Mouse (Mus musculus) intestine, embryonic 14.5 days (tissue): ENCODE results near the gene Luc7l3. TPM values are rescaled to one million over a fixed set of nuclear protein-coding genes. Genes with fewer than 3 reads are reported as not detected.

Source experiments
- ATAC-seq: fragments of 200-750 bp; cut with Nextera tagmentation; replicated peaks from 2 replicates; pipeline ENCODE4 v1.8.0; 2017; ENCODE audit warnings: low read depth, moderate number of reproducible peaks, moderate TSS enrichment, moderate library complexity; ENCODE audit not compliant: low FRiP score, low TSS enrichment
- DNase-seq: peaks from one replicate; pipeline ENCODE4 v3.0.0-alpha.2; 2018; ENCODE audit warnings: low spot score
- H3K27ac ChIP-seq: fragments of 300-500 bp; sonication (generic); 2 replicates; pipeline ENCODE4 v1.5.1; 2014; ENCODE audit warnings: low read depth, mild to moderate bottlenecking, control low read depth
- H3K27me3 ChIP-seq: fragments of 300-500 bp; sonication (generic); replicated peaks from 2 replicates; pipeline ENCODE4 v1.6.1; 2014; ENCODE audit warnings: low read length, control low read depth; ENCODE audit not compliant: control insufficient read depth, insufficient read depth
- H3K36me3 ChIP-seq: fragments of 300-500 bp; sonication (generic); 2 replicates; pipeline ENCODE4 v1.6.1; 2014; ENCODE audit warnings: low read length, control low read depth; ENCODE audit not compliant: control insufficient read depth, insufficient read depth
- H3K4me1 ChIP-seq: fragments of 300-500 bp; sonication (generic); replicated peaks from 2 replicates; pipeline ENCODE4 v1.6.1; 2014; ENCODE audit warnings: low read length, control low read depth, mixed read lengths; ENCODE audit not compliant: control insufficient read depth, insufficient read depth
- H3K4me2 ChIP-seq: fragments of 300-500 bp; sonication (generic); 2 replicates; pipeline ENCODE4 v1.6.1; 2014; ENCODE audit warnings: low read length
- H3K4me3 ChIP-seq: fragments of 300-500 bp; sonication (generic); 2 replicates; pipeline ENCODE4 v1.5.1; 2014; ENCODE audit warnings: low read depth, low read length, control low read depth, mixed read lengths
- H3K9ac ChIP-seq: fragments of 300-500 bp; sonication (generic); 2 replicates; pipeline ENCODE4 v1.6.1; 2014; ENCODE audit warnings: mild to moderate bottlenecking, low read length
- H3K9me3 ChIP-seq: fragments of 300-500 bp; sonication (generic); 2 replicates; pipeline ENCODE4 v1.6.1; 2016; ENCODE audit warnings: low read length, control low read depth; ENCODE audit not compliant: control insufficient read depth
- WGBS: fragments of 180-500 bp; shearing (Covaris S2); extraction: QIAGEN DNeasy Blood & Tissue Kit; methylation state at CpG from one replicate; pipeline ENCODE4 v1.1.7; 2014; 5-methylcytosine and 5-hydroxymethylcytosine counted together
- polyA plus RNA-seq: library from polyadenylated mRNA; unstranded; fragments of >200 nt; fragmentation: Nextera tagmentation; extraction: Ambion mirVana; gene quantifications from 2 replicates; pipeline ENCODE4 v1.2.1, GENCODE M21; 2014

Luc7l3 gene
- polyA plus RNA-seq, 1 experiment from 2014 or later: 89.6 TPM

DNA sequence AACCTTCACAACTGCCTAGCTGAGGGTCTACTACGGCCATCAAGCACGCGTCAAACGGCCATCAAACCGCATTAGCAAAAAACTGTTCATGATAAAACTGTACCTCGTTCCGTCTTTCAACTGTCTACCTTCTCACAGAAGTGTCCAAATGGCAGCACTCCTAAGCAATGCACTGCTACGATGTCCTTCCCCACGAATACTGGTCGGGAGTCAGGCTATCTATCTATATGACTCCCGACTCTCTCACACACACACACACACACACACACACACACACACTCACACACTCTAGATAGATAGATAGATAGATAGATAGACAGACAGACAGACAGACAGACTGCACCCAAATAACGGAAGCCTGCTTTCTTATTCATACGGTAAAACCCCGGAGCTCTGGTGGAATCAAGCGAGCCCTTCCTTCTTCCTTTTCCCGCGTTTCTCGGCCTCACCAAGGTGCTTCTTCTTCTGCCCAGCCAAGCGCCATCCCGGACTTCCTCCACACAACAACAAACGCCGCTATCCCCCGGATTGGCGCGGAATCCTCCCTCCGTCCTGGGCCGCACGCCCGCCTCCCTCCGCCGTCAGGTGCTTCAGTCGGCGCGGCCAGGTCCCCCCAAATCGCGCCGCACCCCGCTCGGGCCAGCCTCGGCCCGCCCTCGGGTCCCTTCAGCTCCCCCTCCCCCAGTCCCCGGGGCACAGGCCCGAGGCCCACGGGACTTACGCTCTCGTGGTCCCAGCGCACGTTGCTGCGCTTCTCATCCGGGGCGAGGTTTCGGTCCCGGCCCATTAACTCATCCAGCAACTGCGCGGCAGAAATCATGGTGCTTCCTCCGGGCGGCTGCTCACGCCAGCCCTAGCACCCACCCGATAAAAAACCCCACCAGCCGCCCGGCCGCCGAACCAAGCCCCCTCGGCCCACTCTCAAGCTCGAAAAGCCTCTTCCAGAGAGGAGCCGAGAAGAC lies 538 bp downstream of the Luc7l3 start:
- DNase-seq (peak; percentile 60), ATAC-seq (peak; percentile 62)
- Histone ChIP-seq H3K36me3 (peaks cover 8% of the 10 kb centered on the region; the same call in 1 of the 2 replicates), H3K9me3 (no peaks in the 10 kb centered on the region), H3K9ac (peak overlapping the region; percentile 100), H3K27me3 (no peaks in the 10 kb centered on the region), H3K4me2 (peak overlapping the region; percentile 81), H3K4me3 (peak overlapping the region; percentile 89), H3K4me1 (peaks cover 21% of the 10 kb centered on the region), H3K27ac (peak overlapping the region; percentile 97)
- under 1% methylated on average over 67 of the region's 67 CpGs for WGBS

DNA sequence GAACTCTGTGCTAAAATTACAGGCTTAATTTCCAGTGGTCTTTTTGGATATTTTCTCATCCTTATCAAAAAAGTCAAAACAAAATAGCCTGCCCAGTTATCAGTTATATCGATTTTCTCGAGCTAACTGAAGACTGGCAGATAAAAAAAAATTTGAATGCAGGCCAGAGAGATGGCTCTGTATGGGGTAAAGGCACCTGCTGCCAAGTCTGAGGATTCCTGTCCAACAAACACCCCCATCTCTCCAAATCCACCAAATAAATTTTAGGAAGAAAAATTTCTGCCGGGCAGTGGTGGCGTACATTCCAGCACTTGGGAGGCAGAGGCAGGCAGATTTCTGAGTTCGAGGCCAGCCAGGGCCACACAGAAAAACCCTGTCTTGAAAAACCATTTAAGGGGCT lies 3.7 kb downstream of the Luc7l3 start:
- 81% methylated on average over 5 of the region's 5 CpGs for WGBS
- peaks cover 8% of the 10 kb centered on the region; the same call in 1 of the 2 replicates for H3K36me3 ChIP-seq
- peaks cover 35% of the 10 kb centered on the region for H3K4me1 ChIP-seq
- no peak overlapping the region for H3K9ac ChIP-seq
- DNase-seq (no peak), ATAC-seq (no peak)
- no peak overlapping the region for H3K4me2 ChIP-seq
- H3K9me3 ChIP-seq: no peaks in the 10 kb centered on the region
- H3K4me3 ChIP-seq: no peak overlapping the region
- no peaks in the 10 kb centered on the region for H3K27me3 ChIP-seq
- no peak overlapping the region for H3K27ac ChIP-seq

DNA sequence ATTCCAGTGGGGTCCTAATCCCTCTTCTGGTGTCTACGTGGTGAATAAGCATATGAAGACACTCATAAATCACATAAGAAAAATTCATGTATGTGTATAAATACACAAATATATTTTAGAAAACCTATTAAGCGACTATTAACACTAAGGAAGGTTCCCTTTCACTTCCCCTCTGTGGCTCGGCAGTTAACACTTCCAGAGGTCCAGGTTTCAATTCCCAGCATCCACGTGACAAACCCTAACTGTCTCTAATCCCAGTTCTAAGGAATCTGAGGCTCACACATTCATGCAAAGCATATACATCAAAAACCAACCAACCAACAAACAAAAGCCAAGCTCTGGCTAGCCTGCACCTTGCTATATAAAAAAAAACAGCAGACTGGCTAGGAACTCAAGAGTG lies 4.3 kb downstream of the Luc7l3 start:
- Histone ChIP-seq H3K4me3 (no peak overlapping the region), H3K4me1 (peaks cover 35% of the 10 kb centered on the region)

DNA sequence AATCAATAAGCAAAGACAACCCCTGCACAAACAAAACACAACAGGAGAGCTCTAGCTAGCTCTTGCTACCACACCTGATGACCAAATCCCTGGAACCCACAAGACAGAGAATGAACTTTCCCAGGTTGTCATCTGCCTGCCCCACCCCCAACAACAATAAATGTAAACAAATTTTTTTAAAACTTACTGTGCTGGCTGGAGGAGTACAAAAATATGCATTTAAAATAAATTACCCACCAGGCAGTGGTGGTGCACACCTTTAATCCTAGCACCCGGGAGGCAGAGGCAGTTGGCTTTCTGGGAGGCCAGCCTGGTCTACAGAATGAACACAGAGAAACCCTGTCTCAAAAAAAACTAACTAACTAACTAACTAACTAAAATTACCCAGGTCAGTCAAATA lies 4.8 kb downstream of the Luc7l3 start:
- Histone ChIP-seq H3K9ac (no peak overlapping the region), H3K27me3 (no peaks in the 10 kb centered on the region), H3K4me2 (peak overlapping the region; percentile 26; the same call in 1 of the 2 replicates), H3K9me3 (no peaks in the 10 kb centered on the region), H3K27ac (no peak overlapping the region), H3K36me3 (peaks cover 8% of the 10 kb centered on the region; the same call in 1 of the 2 replicates), H3K4me1 (peaks cover 35% of the 10 kb centered on the region), H3K4me3 (no peak overlapping the region)
- DNase-seq (no peak), ATAC-seq (no peak)
- 59% methylated on average over 1 of the region's 1 CpGs for WGBS

More for the DNA sequence above, 4.3 kb downstream of the Luc7l3 start:
- no peak for DNase-seq
- Histone ChIP-seq H3K9me3 (no peaks in the 10 kb centered on the region), H3K27me3 (no peaks in the 10 kb centered on the region), H3K9ac (no peak overlapping the region), H3K4me2 (peak overlapping the region; percentile 26), H3K27ac (no peak overlapping the region), H3K36me3 (peaks cover 8% of the 10 kb centered on the region; the same call in 1 of the 2 replicates)
- 47% methylated on average over 4 of the region's 4 CpGs for WGBS
- no peak for ATAC-seq

DNA sequence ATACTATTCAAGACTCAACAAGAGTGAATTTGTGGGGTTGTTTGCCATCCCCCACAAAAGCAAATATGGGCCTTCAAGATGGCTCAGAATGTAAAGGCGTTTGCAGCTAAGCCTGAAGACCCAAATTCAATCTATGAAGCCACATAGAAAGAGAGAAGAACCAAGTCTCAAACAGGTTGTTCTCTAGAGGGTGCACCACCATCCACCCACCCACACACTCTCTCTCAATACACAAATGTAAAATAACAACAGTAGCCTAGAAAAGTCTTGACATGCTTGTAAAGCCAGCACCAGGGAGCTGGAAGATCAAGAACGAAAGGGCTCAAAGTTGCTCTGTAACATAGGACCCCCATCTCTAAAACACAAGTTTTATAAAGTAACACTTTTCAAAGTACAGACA lies 5.3 kb downstream of the Luc7l3 start:
- DNase-seq (no peak), ATAC-seq (no peak)
- WGBS: 64% methylated on average over 2 of the region's 2 CpGs
- peaks cover 35% of the 10 kb centered on the region for H3K4me1 ChIP-seq
- no peak overlapping the region for H3K9ac ChIP-seq
- no peaks in the 10 kb centered on the region for H3K27me3 ChIP-seq
- no peak overlapping the region for H3K4me3 ChIP-seq
- H3K4me2 ChIP-seq: no peak overlapping the region
- H3K36me3 ChIP-seq: peaks cover 8% of the 10 kb centered on the region; the same call in 1 of the 2 replicates
- H3K9me3 ChIP-seq: no peaks in the 10 kb centered on the region
- H3K27ac ChIP-seq: no peak overlapping the region

DNA sequence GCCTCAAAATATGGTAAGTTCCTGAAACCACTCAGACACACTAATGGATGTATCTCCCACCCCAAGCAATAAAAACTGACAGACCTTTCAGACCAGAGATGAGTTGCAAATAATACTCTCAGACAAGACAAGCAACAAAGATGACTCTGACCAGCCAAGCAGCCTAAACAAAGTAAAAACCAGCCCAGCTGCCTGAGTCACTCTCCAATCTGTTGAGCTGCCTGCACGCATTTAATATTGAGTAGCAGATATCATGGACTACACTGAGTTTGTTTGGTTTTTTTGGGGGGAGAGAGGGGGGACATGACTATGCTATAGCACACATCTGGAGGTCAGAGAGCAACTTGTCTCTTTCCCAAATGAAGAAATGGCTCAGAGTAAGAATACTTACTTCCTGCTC lies 6.5 kb downstream of the Luc7l3 start:
- Histone ChIP-seq H3K9me3 (no peaks in the 10 kb centered on the region), H3K9ac (no peak overlapping the region), H3K4me3 (no peak overlapping the region), H3K27me3 (no peaks in the 10 kb centered on the region), H3K4me2 (no peak overlapping the region), H3K4me1 (peaks cover 35% of the 10 kb centered on the region), H3K36me3 (peaks cover 8% of the 10 kb centered on the region; the same call in 1 of the 2 replicates), H3K27ac (no peak overlapping the region)
- ATAC-seq (no peak), DNase-seq (no peak)
- 32% methylated on average over 1 of the region's 1 CpGs for WGBS

DNA sequence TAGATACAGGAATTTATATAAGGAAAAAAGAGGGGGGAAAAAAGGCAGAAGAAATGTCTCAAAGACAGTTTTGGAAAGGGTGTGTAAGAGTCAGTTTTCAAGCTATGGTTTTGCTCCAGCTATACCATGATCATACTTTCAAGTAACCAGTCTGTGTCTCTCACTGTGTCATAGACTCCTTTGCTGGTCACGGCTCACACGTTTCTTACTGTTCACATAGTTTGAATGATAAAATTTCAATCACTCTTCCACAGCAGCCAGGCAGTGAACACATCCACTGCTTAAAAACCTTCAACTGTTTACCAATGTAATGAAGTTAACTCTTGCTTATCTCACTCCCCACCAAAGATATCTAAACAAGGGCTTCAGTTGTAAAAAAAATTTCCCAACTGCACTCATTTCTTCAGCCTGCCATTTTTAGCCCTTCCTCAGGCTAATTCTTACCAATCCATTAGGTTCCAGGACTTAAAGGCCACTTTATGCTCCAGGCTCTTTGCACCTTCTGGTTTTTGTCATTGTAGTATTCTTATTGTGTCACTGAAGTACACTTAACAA lies 7.6 kb downstream of the Luc7l3 start:
- H3K4me3 ChIP-seq: no peak overlapping the region
- DNase-seq (no peak), ATAC-seq (no peak)
- 57% methylated on average over 2 of the region's 2 CpGs for WGBS
- no peak overlapping the region for H3K27ac ChIP-seq
- no peak overlapping the region for H3K4me2 ChIP-seq
- H3K9me3 ChIP-seq: no peaks in the 10 kb centered on the region
- no peaks in the 10 kb centered on the region for H3K27me3 ChIP-seq
- H3K36me3 ChIP-seq: peaks cover 8% of the 10 kb centered on the region
- peaks cover 35% of the 10 kb centered on the region for H3K4me1 ChIP-seq
- no peak overlapping the region for H3K9ac ChIP-seq

DNA sequence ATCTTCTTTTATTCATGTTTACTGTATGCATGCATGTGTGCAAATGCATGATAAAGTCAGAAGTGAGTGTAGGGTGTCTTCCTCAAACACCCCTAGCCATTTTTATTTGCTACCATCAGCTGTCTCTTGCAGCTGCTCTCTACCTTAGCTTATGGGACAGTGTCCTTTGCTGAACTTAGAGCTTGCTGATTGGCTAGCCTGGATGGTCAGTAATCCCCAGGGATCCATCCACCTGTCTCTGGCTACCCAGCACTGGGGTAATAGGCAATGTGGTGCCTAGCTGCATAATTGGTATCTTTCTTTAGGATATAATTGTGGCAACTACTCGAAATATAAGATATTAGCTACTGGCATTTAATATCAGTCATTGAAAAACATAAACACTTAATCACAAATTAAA lies 9.1 kb downstream of the Luc7l3 start:
- no peak overlapping the region for H3K9ac ChIP-seq
- H3K36me3 ChIP-seq: peaks cover 19% of the 10 kb centered on the region
- WGBS: 78% methylated on average over 1 of the region's 1 CpGs
- H3K4me3 ChIP-seq: no peak overlapping the region
- no peak overlapping the region for H3K4me2 ChIP-seq
- H3K27ac ChIP-seq: no peak overlapping the region
- DNase-seq: no peak
- ATAC-seq: no peak
- H3K9me3 ChIP-seq: no peaks in the 10 kb centered on the region
- H3K27me3 ChIP-seq: no peaks in the 10 kb centered on the region
- peaks cover 29% of the 10 kb centered on the region for H3K4me1 ChIP-seq
